Mouse (Mus musculus): ENCODE measurements around the gene Gfer. TPM values are rescaled to one million over a fixed set of nuclear protein-coding genes. Genes with fewer than 3 reads are reported as not detected.

Gfer gene
- 10 to 100 TPM; 22.2 to 24.6 TPM for total RNA-seq (2021)
- long read RNA-seq, experiment 1, transcript Gfer-201 (3 exons, 1,776 nt), result major isoform, 9 of 19 reads
- long read RNA-seq, experiment 1, partial matches to known transcripts, result 1 of 19 reads
- long read RNA-seq, experiment 1, other reads (novel, unspliced or antisense), result 3 of 19 reads
- long read RNA-seq, experiment 2, transcript Gfer-201 (3 exons, 1,776 nt), result major isoform, 13 of 19 reads
- long read RNA-seq, experiment 2, partial matches to known transcripts, result 0 of 19 reads
- long read RNA-seq, experiment 2, other reads (novel, unspliced or antisense), result 2 of 19 reads

- DNase-seq, result peak; percentile 93
These were observed at the start of gene Gfer, which contains the start of gene Noxo1 for GRCm38 (mm10) chr17:24696011-24696697. Gene Gfer, minus strand, starts transcription at chr17:24696156. Gene Noxo1, plus strand, starts transcription at chr17:24696234.

GRCm38 (mm10) chr17:24744381-24744780, 48.4 kb upstream of the Gfer start:
- DNase-seq, result no peak

- DNase-seq, result no peak
These were observed 47.9 kb upstream of the Gfer start for GRCm38 (mm10) chr17:24743896-24744295.

DNA sequence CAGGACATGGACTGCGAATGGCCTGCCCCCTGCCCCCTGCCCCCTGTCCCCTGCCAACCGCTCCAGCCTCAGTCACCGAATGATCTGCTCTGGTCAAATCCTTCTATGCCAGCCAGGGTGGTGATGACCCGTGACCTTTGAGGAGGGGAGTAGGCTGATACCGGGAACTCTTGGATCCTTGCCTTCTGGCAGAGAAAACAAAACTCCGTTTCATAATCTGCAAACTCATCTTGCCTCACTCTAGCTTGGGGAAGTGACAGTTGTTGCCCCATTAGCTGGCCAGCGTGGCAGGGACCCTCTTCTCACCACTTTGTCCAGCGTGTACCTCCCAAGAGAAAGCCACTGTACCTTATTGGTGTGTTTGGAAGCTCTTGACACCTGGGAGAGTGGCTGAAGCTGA, 46.4 kb upstream of the Gfer start:
- no peak for DNase-seq

GRCm38 (mm10) chr17:24739926-24740325, 44.0 kb upstream of the Gfer start:
- no peak for DNase-seq

GRCm38 (mm10) chr17:24738238-24738637, 42.3 kb upstream of the Gfer start:
- DNase-seq, result no peak

- no peak for DNase-seq
These were observed 41.3 kb upstream of the Gfer start for GRCm38 (mm10) chr17:24737135-24737810.

- peak; percentile 88 for DNase-seq
These were observed 40.5 kb upstream of the Gfer start, which contains the start of gene Msrb1 for GRCm38 (mm10) chr17:24736330-24737051. Gene Msrb1, plus strand, starts transcription at chr17:24736642.

GRCm38 (mm10) chr17:24735446-24735845, 39.5 kb upstream of the Gfer start:
- no peak for DNase-seq

DNA sequence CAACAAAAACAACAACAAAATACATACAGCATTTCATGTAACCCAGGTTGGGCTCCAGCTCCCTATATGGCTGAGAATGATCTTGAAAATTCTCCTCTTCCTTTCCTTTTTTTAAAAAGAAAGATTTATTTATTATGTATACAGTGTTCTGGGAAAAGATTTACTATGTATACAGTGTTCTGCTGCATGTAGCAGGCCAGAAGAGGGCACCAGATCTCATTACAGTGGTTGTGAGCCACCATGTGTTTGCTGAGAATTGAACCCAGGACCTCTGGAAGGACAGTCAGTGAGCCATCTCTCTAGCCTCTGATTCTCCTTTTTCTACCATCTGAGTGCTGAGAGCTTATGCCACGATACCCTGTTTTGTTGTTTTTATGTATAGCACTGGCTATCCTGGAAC, 38.6 kb upstream of the Gfer start:
- no peak for DNase-seq

DNA sequence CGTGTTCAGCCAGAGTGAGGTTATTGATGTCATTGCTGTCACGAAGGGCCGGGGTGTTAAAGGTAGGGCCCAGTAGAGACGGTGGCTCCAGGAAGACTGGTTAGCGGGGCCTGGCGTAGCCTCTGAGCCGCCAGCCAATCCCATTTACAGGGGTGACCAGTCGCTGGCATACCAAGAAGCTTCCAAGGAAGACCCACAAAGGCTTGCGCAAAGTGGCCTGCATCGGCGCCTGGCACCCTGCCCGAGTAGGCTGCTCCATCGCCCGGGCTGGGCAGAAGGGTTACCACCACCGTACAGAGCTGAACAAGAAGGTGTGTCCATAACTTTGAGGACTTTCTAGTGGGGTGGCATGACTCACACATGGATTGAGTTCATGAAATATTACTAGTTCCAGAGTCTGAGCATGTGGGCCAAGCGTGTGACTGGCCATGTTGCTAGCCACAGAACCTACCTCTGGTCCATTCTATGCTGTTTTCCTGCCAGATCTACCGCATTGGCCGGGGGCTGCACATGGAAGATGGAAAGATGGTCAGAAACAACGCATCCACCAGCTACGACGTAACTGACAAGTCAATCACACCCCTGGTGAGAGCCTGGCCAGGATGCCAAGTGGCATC, 37.6 kb upstream of the Gfer start:
- DNase-seq, result no peak

DNA sequence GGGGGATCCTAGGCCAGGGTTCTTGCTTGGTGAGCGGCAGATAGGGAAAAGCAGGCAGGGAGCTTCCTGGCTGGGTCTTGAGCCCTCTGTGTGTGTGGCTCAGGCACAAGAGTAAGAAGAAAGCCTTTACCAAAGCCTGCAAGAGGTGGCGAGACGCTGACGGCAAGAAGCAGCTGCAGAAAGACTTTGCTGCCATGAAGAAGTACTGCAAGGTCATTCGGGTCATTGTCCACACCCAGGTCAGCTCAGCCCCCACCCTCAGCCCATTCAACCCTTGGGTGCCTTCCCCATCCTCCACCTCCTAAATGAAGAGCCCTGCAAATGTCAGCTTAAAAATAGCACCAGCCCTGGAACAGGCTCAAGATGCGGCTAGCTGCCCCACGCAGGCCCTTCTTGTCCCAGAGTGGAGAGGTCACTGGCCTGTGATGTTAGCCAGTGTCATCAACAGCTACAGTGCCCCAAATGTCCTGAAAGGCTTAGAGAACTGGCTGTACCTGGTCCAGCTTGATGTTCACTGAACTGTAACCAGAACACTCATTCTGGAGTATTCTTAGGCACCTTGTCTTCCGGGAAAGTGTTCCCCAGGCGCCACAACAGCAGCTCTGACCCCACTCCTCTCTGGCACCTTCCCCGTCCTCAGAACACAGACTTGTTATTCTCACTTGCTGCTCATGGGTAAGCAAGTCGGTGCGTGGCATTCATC, 36.4 kb upstream of the Gfer start:
- DNase-seq, result peak; percentile 46

- no peak for DNase-seq
These were observed 34.8 kb upstream of the Gfer start for GRCm38 (mm10) chr17:24730787-24731186.

DNA sequence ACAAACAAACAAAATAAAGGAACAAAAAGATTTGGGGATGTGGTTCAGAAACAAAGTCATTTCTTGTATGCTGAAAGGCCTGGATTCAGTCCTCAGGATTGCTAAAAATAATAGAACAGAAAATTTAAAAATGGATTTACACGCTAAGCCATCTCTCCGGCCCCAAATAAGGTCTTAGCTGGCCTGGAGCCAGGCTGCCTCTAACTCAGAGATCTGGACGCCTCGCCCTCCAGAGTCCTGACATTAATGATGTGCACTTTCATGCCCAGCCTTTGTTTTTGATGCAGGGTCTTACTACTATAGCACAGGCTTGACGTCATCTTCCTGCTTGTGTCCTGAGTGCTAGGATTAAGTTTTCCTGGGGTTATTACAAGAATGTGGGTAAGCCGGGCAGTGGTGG, 33.1 kb upstream of the Gfer start:
- DNase-seq, result peak; percentile 56

DNA sequence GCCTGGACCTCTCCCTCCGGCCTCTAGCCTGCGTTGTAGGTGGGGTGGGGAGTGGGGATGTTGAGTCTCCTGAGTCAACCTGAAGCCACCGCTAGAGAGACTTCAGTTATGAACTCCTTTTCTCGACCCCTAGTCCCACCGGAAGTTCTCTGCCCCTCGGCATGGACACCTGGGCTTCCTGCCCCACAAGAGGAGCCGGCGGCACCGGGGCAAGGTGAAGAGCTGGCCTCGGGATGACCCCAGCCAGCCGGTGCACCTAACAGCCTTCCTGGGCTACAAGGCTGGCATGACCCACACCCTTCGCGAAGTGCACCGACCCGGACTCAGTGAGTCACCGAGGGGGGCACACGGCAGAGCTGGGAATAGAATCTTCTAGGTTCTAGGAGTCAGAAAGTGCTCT, 32.2 kb upstream of the Gfer start:
- no peak for DNase-seq

DNA sequence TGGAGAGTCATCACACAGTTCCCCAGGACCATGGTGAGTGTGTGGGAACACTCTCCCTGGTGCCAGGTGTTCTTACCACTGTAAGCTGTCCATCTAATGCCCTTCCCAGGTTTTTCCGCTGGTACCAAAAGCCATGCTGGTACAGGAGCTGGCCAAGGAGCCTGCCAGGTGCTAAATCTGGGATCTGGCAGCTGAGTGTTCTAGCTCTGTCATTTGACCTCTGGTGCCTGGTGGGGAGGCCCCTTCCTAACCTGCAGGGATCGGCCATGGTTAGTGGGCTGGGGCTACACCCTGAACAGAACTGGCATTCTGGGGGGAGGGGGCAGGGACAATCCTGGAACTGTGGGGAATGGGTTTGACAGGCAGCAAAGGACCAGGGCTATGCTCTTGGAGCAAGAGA, 31.7 kb upstream of the Gfer start, which contains the start of gene Rpl3l:
TSS of gene Rpl3l (plus strand) at position 203 of the 400 bp plus-strand sequence.
- DNase-seq, result peak; percentile 47

- no peak for DNase-seq
These were observed 29.9 kb upstream of the Gfer start for GRCm38 (mm10) chr17:24725637-24726390.

- DNase-seq, result peak; percentile 100
These were observed 28.2 kb upstream of the Gfer start, which contains the start of gene Ndufb10 for GRCm38 (mm10) chr17:24724184-24724583. Gene Ndufb10, minus strand, starts transcription at chr17:24724478.

DNA sequence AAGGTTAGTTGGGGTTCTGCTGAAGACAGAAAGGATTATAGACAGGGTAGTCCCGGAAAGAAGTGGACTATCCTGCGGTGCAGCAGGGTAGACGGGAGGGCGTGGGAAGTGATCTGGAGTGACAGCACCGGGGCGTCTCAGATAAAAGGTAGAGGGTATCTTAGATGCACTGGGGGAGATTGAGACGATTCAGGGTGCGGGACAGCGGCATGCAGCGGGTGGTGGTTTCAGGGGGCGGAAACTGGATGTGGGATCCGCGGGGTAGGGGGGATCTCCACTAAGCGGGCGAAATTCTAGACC, 27.9 kb upstream of the Gfer start:
- no peak for DNase-seq

DNA sequence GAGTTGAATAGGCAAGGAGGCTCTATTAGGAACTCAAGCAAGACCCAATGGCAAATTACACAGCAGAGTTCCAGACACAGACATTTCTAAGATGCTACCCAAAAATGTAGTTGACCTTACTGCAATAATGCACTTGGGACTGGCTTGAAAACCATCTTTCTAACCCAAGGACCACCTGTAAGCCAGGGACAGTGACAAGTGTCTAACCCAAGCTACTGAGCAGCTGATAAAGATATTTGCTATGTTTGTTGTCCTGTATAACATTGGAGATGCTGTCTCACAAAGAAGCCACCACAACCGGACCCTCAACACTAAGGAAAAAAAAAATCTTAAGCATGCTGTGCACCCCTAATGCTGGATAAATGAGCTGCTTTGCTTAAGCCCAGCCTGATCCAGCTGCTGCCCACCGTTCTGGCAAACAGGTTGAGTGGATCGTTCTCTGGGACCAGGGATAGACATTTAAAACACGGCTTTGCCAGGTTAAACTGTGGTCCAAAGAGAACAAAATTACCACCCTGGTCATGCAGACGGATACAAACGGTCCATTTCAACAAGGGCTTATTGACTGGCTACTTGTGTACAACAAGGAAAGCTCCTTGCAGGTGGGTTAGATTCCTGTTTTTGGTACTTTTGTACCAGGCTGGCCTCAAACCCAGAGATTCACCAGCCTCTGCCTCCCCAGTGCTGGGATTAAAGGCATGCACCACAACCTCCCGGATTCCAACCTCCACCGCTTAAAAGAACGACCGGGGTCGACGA, 27.3 kb upstream of the Gfer start:
- no peak for DNase-seq

All from gastrocnemius, postnatal 10 days (tissue).